Mouse (Mus musculus): Measurements from ENCODE around the gene Gm10337.

DNA sequence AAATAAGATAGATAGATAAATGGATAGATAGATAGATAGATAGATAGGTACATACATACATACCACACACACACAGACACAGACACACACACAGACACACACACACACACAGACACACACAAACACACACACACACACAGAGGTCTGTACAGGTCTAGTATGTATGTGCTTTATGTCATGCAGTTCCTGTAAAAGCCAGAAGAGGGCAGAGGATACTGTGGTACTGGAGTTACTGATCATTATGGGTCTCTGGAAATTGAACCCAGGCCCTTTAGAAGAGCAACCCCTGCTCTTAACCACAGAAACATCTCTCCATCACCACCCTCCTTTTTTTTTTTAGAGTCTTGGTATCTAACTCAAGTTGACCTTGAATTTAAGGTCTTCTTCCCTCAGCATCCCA is 39.9 kb upstream of the Gm10337 start:
- TF ChIP-seq CTCF (IDR thresholded peaks at IDR 0.05; ENCODE audit: low read depth) (peak; percentile 74), EP300 (IDR thresholded peaks at IDR 0.05; ENCODE audit: low read depth) (no peak)

All from liver, embryonic 14.5 days (tissue).